Mouse (Mus musculus) midbrain, postnatal 0 days (tissue): ENCODE measurements around the gene Lhb. TPM values are rescaled to one million over a fixed set of nuclear protein-coding genes. Genes with fewer than 3 reads are reported as not detected.
A peak's percentile ranks its signal among the peaks of the same experiment; 100 is the strongest.

Source experiments
- ATAC-seq: fragments of 200-750 bp; cut with Nextera tagmentation; 2 replicates; pipeline ENCODE4 v1.8.0; 2017; ENCODE audit warnings: moderate number of reproducible peaks, mild to moderate bottlenecking, moderate TSS enrichment, moderate library complexity; ENCODE audit not compliant: low FRiP score
- DNase-seq: peaks from one replicate; pipeline ENCODE4 v3.0.0-alpha.2; 2015; ENCODE audit warnings: low spot score
- H3K27ac ChIP-seq: fragments of 300-500 bp; sonication (generic); 2 replicates; pipeline ENCODE4 v1.5.1; 2014; ENCODE audit warnings: low read depth, mild to moderate bottlenecking, low read length, mixed read lengths
- H3K27me3 ChIP-seq: fragments of 300-500 bp; sonication (generic); 2 replicates; pipeline ENCODE4 v1.6.1; 2014; ENCODE audit warnings: low read length, control low read depth, mixed read lengths; ENCODE audit not compliant: insufficient read depth
- H3K36me3 ChIP-seq: fragments of 300-500 bp; sonication (generic); 2 replicates; pipeline ENCODE4 v1.6.1; 2014; ENCODE audit warnings: low read length, control low read depth, mixed read lengths; ENCODE audit not compliant: insufficient read depth
- H3K4me1 ChIP-seq: fragments of 300-500 bp; sonication (generic); 2 replicates; pipeline ENCODE4 v1.6.1; 2014; ENCODE audit warnings: mild to moderate bottlenecking, control low read depth, antibody characterized with exemption, low read length, mixed read lengths; ENCODE audit not compliant: insufficient read depth
- H3K4me2 ChIP-seq: fragments of 300-500 bp; sonication (generic); 2 replicates; pipeline ENCODE4 v1.6.1; 2014; ENCODE audit warnings: low read depth, mild to moderate bottlenecking, low read length, mixed read lengths; ENCODE audit not compliant: poor library complexity, severe bottlenecking
- H3K4me3 ChIP-seq: fragments of 300-500 bp; sonication (generic); 2 replicates; pipeline ENCODE4 v1.5.1; 2014; ENCODE audit warnings: low read depth, mild to moderate bottlenecking, low read length, moderate library complexity
- H3K9ac ChIP-seq: fragments of 300-500 bp; sonication (generic); replicated peaks from 2 replicates; pipeline ENCODE4 v1.6.1; 2014; ENCODE audit warnings: mild to moderate bottlenecking, low read length, moderate library complexity, mixed read lengths; ENCODE audit not compliant: poor library complexity, severe bottlenecking
- H3K9me3 ChIP-seq: fragments of 300-500 bp; sonication (generic); 2 replicates; pipeline ENCODE4 v1.6.1; 2016; ENCODE audit warnings: low read length, control low read depth
- CTCF ChIP-seq: IDR thresholded peaks from 2 replicates; pipeline ENCODE4 v1.5.1; 2016; ENCODE audit warnings: antibody characterized with exemption, mild to moderate bottlenecking
- WGBS: fragments of 180-500 bp; shearing (Covaris S2); extraction: QIAGEN DNeasy Blood & Tissue Kit; methylation state at CpG from one replicate; pipeline ENCODE4 v1.1.7; 2014; 5-methylcytosine and 5-hydroxymethylcytosine counted together
- polyA plus RNA-seq: library from polyadenylated mRNA; unstranded; fragments of >200 nt; fragmentation: Nextera tagmentation; extraction: Ambion mirVana; gene quantifications from 2 replicates; pipeline ENCODE4 v1.2.1, GENCODE M21; 2015
- total RNA-seq: library from RNA; depleted of rRNA; stranded (reverse); fragments of >200 nt; gene quantifications from 2 replicates; pipeline ENCODE4 v1.2.3, GENCODE M21; 2014

Gene Lhb
- total and polyA plus RNA-seq, 2 experiments from 2014 or later = 0.32 TPM; not detected in 1

- Histone ChIP-seq H3K9me3 (no peaks in the 10 kb centered on the region), H3K27me3 (peaks cover 91% of the 10 kb centered on the region), H3K4me1 (peaks cover 3% of the 10 kb centered on the region; the same call in 1 of the 2 replicates), H3K4me3 (no peak overlapping the region), H3K4me2 (no peak overlapping the region), H3K9ac (no peak overlapping the region), H3K27ac (no peak overlapping the region), H3K36me3 (no peaks in the 10 kb centered on the region)
- no peak for TF ChIP-seq CTCF
- 88% methylated on average over 8 of the region's 8 CpGs for WGBS
- DNase-seq = no peak
- no peak for ATAC-seq
These were observed 11.0 kb upstream of the Lhb start for GRCm38 (mm10) chr7:45409497-45410163.

DNA sequence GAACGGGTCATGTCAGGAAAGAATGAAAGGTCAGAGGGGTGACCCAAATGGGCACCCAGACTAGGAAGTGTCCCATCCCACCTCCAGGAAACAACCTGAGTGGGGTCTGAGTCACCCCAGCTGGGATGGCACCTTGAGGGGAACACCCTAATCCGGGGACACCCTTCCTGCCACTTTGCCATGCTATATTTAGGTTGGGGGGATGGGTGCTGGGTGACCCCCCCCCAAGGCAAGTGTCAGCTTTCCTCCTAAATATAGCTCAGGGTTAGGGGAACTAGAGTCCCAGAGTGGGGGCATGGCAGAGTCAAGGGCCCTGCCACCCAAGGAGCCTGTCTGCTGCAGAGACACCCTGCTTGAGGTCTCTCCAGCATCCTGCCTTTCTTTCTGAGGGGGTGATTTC lies 8.2 kb upstream of the Lhb start:
- WGBS = 78% methylated on average over 2 of the region's 2 CpGs
- DNase-seq (no peak), ATAC-seq (no peak)
- Histone ChIP-seq H3K27ac (no peak overlapping the region), H3K27me3 (peaks cover 92% of the 10 kb centered on the region), H3K4me1 (peaks cover 3% of the 10 kb centered on the region; the same call in 1 of the 2 replicates), H3K36me3 (no peaks in the 10 kb centered on the region), H3K9ac (no peak overlapping the region), H3K4me3 (no peak overlapping the region), H3K9me3 (no peaks in the 10 kb centered on the region), H3K4me2 (no peak overlapping the region)
- TF ChIP-seq CTCF = no peak

DNA sequence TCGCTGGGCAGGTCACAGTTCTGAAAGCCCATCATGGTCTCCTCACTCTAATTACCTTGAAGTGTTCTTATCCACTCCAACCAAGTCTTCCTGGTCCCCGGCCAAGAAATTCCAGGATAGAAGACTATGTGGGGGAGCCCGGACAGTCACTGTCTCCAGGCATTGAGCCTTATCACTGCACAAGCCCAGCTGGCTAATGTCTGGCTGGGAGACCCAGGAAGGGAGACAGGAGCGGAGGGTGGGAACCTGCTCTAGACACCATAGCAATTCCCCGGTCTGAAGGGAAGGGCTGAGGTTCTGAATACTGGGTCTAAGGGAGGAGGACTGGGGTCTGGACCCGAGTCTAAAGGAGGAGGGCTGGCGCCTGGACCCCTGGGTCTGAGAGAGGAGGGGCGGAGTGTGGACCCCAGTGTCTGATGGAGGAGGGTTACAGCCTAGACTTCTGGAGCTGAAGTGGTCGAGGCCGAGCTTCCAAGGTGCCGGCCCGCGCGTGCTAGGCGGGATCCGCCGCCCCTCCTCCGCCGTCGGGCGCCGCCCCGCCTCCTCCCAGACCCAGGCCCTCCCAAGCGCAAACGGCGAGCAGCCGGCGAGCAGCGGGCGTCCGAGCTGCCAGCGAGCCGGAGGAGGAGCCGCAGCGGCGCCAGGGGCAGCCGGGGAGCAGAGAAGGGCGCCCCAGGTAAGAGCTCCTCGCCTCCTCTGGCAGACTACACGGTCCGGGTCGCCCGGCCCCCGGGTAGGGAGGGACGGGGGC lies 7.3 kb upstream of the Lhb start, which contains the start of gene Ntf5:
Gene Ntf5, plus strand, starts transcription at position 583 of the 751 bp plus-strand sequence.
- Histone ChIP-seq H3K27ac (no peak within 1 kb of the TSS), H3K36me3 (no peaks in the 10 kb centered on the region), H3K4me1 (peaks cover 3% of the 10 kb centered on the region; the same call in 1 of the 2 replicates), H3K9ac (peak within 1 kb of the TSS; percentile 54), H3K4me2 (peak within 1 kb of the TSS; percentile 79), H3K4me3 (peak within 1 kb of the TSS; percentile 43), H3K9me3 (no peaks in the 10 kb centered on the region), H3K27me3 (peaks cover 92% of the 10 kb centered on the region)
- TF ChIP-seq CTCF = no peak
- DNase-seq = no peak
- ATAC-seq = 0 out of 2 replicates have a peak, but pooled peaks have one; percentile 21
- WGBS = 2% methylated on average over 35 of the region's 45 CpGs

GRCm38 (mm10) chr7:45413864-45414739 lies 6.5 kb upstream of the Lhb start:
- H3K4me3 ChIP-seq = peak overlapping the region; percentile 43
- ATAC-seq (peak; percentile 28; the same call in 1 of the 2 replicates), DNase-seq (no peak)
- peaks cover 92% of the 10 kb centered on the region for H3K27me3 ChIP-seq
- H3K4me1 ChIP-seq = peaks cover 3% of the 10 kb centered on the region; the same call in 1 of the 2 replicates
- TF ChIP-seq CTCF = no peak
- no peaks in the 10 kb centered on the region for H3K9me3 ChIP-seq
- H3K9ac ChIP-seq = peak overlapping the region; percentile 54
- no peak overlapping the region for H3K27ac ChIP-seq
- no peaks in the 10 kb centered on the region for H3K36me3 ChIP-seq
- H3K4me2 ChIP-seq = peak overlapping the region; percentile 79
- 2% methylated on average over 22 of the region's 27 CpGs for WGBS

GRCm38 (mm10) chr7:45414740-45415224 lies 5.8 kb upstream of the Lhb start:
- H3K36me3 ChIP-seq = no peaks in the 10 kb centered on the region
- no peak overlapping the region for H3K4me3 ChIP-seq
- no peak for DNase-seq
- H3K9ac ChIP-seq = no peak overlapping the region
- no peak for ATAC-seq
- H3K4me2 ChIP-seq = no peak overlapping the region
- WGBS = 43% methylated on average over 12 of the region's 12 CpGs
- H3K9me3 ChIP-seq = no peaks in the 10 kb centered on the region
- peaks cover 92% of the 10 kb centered on the region for H3K27me3 ChIP-seq
- H3K27ac ChIP-seq = no peak overlapping the region
- H3K4me1 ChIP-seq = peaks cover 3% of the 10 kb centered on the region; the same call in 1 of the 2 replicates
- TF ChIP-seq CTCF = no peak
